In the genomic region with DNA sequence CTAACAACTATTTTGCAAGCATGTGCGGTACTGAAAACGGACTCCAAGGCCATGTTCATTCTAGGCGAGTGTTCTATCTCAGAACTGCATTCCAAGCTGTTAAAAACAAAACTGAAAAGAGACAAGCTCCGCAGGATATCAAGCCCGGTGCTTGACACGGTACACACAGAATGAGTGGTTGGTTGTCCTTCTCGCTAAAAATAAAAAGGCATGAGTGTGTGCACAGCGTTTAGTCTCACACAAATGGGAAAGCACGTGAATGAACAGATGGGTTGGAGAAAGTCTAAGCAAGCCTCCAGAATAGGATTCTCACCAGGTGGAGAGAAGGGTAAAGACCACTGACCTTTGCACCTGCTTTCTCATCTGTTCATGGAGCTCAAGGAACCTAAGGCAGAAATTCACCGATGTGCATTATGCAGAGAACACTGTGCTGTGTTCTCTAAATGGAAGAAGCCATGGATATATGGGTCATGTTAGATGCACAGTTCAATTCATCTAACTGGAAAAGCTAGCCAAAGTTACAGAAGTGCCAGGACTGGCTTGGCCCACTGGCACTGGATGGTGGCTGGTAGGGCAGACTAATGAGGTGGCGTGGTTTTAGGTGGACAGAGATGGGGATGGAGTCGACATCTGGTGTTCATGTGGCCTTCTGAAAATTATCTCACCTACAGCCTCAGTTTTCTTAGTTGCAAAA, we compare ENCODE assay signal across 17 mouse cellular contexts.
DNase-seq lines count a peak whose midpoint lies in the region; ATAC-seq lines count a peak whose summit lies in the region.
"Had no signal": no experiment of that assay in that cellular context is flagged by ENCODE, and none has a peak within 500 bp of the region (broad histone marks: within the 10 kb centered on the region; RNA-seq: fewer than 3 reads in every experiment).

No protein-coding gene starts in this region.

- no peaks in the 10 kb centered on the region for H3K9me3 ChIP-seq in heart, embryonic 12.5 days (replicated peaks)
- H3K9me3 ChIP-seq: hindbrain, embryonic 13.5 days; intestine, embryonic 15.5 days; lung, embryonic 15.5 days; neural tube, embryonic 12.5 days had no signal

- peaks cover 12% of the 10 kb centered on the region; the same call in 1 of the 2 replicates for H3K4me1 ChIP-seq in heart, embryonic 12.5 days (replicated peaks)

- peak overlapping the region; percentile 44; the same call in 1 of the 2 replicates for H3K27ac ChIP-seq in heart, embryonic 12.5 days (ENCODE audit: poor library complexity, severe bottlenecking)
- H3K27ac ChIP-seq: hindbrain, embryonic 13.5 days; intestine, embryonic 15.5 days; kidney, postnatal 0 days; lung, embryonic 15.5 days; neural tube, embryonic 12.5 days had no signal

- peak overlapping the region; percentile 30 for H3K4me2 ChIP-seq in heart, embryonic 12.5 days
- H3K4me2 ChIP-seq: hindbrain, embryonic 13.5 days; intestine, embryonic 15.5 days; liver, embryonic 11.5 days; lung, embryonic 15.5 days; neural tube, embryonic 12.5 days had no signal

- WGBS in heart, embryonic 12.5 days, result 49% methylated on average over 12 of the region's 12 CpGs

- no peaks in the 10 kb centered on the region for H3K27me3 ChIP-seq in heart, embryonic 12.5 days (replicated peaks)
- H3K27me3 ChIP-seq: hindbrain, embryonic 13.5 days; intestine, embryonic 15.5 days; lung, embryonic 15.5 days; neural tube, embryonic 12.5 days had no signal

- intact Hi-C loops in heart, postnatal 14 days (cut with DNase I), result no loop called here

- peak; percentile 79 for DNase-seq in heart, adult 11 months
- no peak for DNase-seq in heart, postnatal 14 days
- DNase-seq in testis, postnatal 14 days (ENCODE audit: low spot score), result peak; percentile 10
- DNase-seq in testis, postnatal 10 days (ENCODE audit: low spot score), result no peak
- DNase-seq in kidney, postnatal 14 days, result no peak
- no peak for DNase-seq in urinary bladder, adult 18-20 months (ENCODE audit: low spot score in 2 of 2)
- DNase-seq in yolk sac, embryonic 10.5 days (ENCODE audit: low spot score), result no peak
- DNase-seq: gastrocnemius, postnatal 14 days; layer of hippocampus, postnatal 36 days; right cerebral cortex, adult 18-20 months had no signal

- no peak overlapping the region for H3K4me3 ChIP-seq in heart, embryonic 12.5 days
- H3K4me3 ChIP-seq: hindbrain, embryonic 13.5 days; intestine, embryonic 15.5 days; lung, embryonic 15.5 days; neural tube, embryonic 12.5 days had no signal

- ATAC-seq in heart, embryonic 12.5 days (ENCODE audit: insufficient number of reproducible peaks, low FRiP score), result no peak
- ATAC-seq: intestine, embryonic 15.5 days had no signal

- H3K36me3 ChIP-seq in heart, embryonic 12.5 days, result no peaks in the 10 kb centered on the region
- H3K36me3 ChIP-seq: hindbrain, embryonic 13.5 days; intestine, embryonic 15.5 days; lung, embryonic 15.5 days; neural tube, embryonic 12.5 days had no signal

- H3K9ac ChIP-seq in heart, embryonic 12.5 days, result no peak overlapping the region
- H3K9ac ChIP-seq: hindbrain, embryonic 13.5 days; intestine, embryonic 15.5 days; lung, embryonic 15.5 days; neural tube, embryonic 12.5 days had no signal

Comparison
In these comparisons a context has a peak if more than half of its experiments do, and no peak if none do; other contexts are left out.
1. DNase-seq: peak in heart, adult 11 months (single experiment) and testis, postnatal 14 days (single experiment); none in heart, postnatal 14 days (0 of 2), testis, postnatal 10 days (single experiment), kidney, postnatal 14 days (single experiment), urinary bladder, adult 18-20 months (0 of 2) and yolk sac, embryonic 10.5 days (single experiment).